Mouse (Mus musculus) embryo, embryonic 10 days (tissue): ENCODE measurements around the gene Trim17.

Source experiments
- DNase-seq: peaks from one replicate; pipeline ENCODE4 v3.0.0-alpha.2; 2015; ENCODE audit warnings: low spot score

The Trim17 gene

GRCm38 (mm10) chr11:58969027-58969426 lies 14.5 kb downstream of the Trim17 start:
- no peak for DNase-seq

- no peak for DNase-seq
Observed at GRCm38 (mm10) chr11:58969659-58970058, 15.2 kb downstream of the Trim17 start.

DNA sequence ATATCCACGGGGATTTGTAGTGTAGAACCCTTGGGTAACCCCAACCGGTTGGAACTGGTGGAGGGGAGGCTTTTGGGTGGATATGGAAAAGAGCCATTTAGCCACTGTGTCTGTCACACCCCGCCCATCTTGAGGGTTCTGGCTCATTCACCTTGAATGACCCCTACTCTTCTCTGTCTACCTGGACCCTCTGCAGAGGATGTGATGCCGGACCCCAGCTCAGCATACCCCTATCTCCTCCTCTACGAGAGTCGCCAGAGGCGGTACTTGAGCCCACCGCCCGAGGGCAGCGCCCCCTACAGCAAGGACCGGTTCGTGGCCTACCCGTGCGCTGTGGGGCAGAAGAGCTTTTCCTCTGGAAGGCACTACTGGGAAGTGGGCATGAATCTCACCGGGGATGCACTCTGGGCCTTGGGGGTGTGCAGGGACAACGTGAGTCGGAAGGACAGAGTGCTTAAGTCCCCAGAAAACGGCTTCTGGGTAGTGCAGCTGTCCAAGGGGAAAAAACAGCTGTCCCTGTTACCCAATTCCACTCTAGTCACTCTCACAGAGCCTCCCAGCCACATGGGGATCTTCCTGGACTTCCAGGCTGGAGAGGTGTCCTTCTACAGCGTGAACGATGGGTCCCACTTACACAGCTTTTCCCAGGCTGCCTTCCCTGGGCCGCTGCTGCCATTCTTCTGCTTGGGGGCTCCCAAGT lies 16.5 kb downstream of the Trim17 start:
- no peak for DNase-seq

DNA sequence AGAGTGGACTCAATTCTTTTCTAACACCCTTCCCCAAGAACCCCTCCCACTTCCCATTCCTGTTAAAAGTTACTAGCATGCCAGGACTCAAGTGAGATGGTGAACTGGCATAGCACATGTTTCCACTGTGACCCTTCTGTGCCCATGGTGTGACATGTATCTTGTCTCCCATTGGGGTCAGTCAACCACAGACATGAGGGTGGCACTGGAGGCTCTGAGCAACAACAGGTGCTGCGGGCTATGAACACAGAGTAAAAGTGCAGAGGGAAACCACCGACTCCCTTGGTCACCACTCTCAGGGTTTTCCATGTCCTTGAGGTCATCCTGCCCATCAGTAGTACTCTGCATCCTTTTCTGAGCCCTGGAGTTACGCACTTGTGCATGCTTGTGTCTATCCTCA lies 17.3 kb downstream of the Trim17 start:
- no peak for DNase-seq

- DNase-seq = no peak
Observed at GRCm38 (mm10) chr11:58974414-58974813, 19.9 kb downstream of the Trim17 start.

- DNase-seq = no peak
Observed at GRCm38 (mm10) chr11:58977150-58977549, 22.7 kb downstream of the Trim17 start.

- no peak for DNase-seq
Observed at GRCm38 (mm10) chr11:58977607-58978026, 23.1 kb downstream of the Trim17 start.

DNA sequence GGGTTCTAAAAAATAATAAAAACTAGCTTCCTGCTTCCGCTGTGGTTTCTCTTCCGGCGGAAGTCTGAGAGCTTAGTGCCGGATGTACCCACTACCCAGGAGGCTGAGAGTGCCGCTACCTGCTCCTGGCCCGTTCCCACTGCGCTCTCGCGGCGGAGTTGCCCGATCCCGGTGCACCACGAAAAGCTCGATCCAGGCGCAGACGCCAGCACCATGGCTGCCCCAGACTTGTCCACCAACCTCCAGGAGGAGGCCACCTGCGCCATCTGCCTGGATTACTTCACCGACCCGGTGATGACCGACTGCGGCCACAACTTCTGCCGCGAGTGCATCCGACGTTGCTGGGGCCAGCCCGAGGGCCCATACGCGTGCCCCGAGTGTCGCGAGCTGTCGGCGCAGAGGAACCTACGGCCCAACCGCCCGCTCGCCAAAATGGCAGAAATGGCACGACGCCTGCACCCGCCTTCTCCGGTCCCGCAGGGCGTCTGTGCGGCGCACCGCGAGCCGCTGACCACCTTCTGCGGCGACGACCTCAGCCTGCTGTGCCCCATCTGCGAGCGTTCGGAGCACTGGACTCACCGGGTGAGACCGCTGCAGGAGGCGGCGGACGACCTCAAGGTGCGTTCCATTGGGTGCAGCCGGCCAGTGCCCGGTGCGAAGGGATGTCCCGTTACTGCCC lies 23.7 kb downstream of the Trim17 start, which contains the start of gene Trim11:
Gene Trim11, plus strand, starts transcription at position 67 of the 679 bp plus-strand sequence.
- peak; percentile 85 for DNase-seq

DNA sequence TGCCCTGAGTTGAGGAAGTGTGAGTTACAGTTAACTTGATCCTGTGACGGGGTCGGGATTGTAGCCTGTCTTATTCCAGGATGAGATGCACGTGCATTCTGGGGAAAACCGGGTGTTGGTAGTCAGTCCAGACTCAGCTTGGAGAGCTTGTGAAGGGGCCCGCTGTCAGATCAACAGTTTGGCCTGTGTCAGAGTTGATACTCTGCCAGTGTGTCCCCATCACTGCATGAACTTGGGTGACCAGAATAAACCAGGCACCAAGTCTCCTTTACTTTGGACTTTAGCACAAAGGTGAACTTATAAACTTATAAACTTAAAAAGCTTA lies 24.2 kb downstream of the Trim17 start:
- no peak for DNase-seq

DNA sequence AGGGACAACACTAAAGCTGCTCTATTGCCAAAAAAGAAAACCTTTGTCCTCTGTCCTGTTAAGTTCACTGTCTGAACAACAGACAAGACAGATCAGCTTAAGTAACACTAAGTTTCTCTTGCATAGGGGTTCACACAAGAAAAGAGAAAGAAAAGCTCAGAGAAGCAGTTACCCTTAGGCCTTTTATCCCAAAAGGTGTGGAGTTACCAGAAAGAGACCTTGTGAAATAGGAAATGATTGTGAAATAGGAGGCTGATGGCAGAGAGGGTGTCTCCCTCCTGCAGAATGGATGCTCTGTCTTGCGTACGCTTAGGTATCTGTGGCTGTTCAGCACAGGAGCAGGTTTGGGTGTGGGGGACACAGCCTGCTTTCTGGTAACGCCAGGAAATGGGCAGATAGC lies 24.7 kb downstream of the Trim17 start:
- no peak for DNase-seq

DNA sequence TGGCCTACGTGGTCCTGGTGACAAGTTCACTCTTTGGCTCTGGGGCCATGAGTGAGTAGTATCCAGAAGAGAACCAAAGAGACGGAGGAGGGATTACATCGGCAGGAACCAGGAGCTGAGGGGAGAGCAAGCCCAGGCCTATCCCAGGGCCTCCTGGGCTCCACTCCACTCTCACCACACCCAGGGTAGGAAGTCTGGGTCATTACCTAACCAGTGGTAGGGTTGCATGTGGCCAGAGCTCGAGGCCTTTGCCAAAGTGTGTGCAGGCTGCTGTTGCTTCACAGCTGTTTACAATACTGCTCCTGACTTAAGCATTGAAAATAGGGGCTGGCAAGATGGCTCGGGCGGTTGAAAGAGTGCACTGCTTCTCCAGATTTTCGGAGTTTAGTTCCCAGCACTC lies 25.2 kb downstream of the Trim17 start:
- no peak for DNase-seq

DNA sequence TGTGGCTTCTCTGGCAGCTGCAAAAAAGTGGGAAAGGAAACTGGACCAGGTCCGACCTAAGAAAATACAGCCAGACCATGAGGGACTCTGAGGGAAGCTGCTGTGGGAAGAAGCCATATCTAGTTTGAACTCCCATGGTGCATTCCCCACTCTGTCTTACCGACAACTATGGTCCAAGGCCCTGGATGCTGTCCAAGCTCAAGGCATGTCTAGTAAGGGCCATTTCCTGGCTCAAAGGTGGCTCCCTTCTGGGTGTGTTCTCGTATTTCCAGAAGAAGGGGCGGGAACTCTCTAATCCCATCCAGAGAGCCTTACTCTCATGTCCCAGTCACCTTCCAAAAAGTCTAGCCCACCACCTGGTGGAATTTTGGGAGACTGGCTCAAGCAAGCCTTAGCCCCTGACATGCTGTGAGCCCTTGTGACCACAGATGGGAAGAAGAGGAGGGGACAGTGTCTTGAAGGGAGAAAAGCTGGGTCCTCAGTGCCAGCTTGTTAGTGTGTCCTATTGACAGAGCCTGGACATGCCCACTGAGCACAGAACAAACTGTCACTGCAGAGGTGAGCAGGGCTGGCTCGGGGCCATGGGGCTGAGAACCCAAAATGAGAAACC lies 26.0 kb downstream of the Trim17 start:
- no peak for DNase-seq

DNA sequence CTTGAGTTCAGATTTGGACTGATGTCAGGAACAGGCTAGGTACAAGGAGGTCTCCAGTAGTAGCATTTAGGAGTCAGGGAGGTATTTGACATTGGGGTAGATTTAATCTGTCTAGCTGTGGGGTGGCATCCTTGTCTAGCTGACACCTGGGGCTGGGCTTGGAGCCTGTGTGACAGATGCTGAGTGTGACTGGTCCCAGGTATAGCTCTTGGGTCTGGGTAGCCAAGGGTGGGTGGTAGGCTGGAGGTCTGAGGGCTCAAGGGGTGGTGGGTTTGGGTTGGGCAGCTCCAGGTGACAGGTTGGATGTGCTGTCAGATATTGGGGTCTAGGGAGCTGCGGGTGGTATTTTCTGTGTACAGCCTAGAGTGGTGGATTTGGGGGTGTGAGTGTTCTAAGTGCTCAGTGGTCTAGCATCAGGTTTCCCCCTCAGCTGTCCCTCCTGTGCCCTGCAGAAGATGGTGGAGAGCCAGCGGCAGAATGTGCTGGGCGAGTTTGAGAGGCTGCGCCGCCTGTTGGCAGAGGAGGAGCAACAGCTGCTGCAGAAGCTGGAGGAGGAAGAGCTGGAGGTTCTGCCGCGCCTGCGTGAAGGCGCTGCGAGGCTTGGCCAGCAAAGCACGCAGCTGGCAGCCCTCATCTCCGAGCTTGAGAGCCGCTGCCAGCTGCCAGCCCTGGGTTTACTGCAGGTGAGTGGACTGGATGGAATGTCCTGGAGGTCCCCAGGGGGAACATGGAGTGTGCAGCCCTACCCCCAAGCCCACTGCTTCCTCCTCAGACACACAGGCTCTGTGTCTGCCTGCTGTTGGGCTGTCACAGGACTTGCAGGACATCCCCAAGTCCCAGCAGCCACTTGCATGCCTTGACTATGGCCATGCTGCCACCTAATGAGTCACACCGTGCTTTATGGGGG lies 27.3 kb downstream of the Trim17 start:
- peak; percentile 52 for DNase-seq

- no peak for DNase-seq
Observed at GRCm38 (mm10) chr11:58982471-58983097, 28.1 kb downstream of the Trim17 start.

GRCm38 (mm10) chr11:58983691-58984341 lies 29.3 kb downstream of the Trim17 start:
- DNase-seq = no peak

DNA sequence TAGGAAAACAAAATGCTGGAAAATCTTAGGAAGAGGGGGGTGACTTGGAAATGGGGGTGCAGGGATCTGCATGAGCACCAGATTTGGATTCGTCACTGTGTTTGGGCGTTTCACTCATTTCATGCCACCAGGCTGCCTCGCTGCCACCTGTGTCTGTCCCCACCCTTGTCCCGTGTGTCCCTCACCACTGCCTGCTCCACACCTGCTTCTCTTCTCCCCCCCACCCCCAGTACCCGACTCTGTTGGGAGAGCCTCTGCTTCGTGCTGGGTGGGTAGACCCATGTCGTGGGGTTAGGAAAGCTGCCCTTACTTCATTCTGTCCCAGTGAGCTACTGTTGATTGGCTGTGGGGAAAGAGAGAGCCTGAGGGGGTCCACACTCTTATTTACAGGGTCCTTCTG lies 30.2 kb downstream of the Trim17 start:
- no peak for DNase-seq

GRCm38 (mm10) chr11:58985299-58985917 lies 30.9 kb downstream of the Trim17 start:
- DNase-seq = no peak

DNA sequence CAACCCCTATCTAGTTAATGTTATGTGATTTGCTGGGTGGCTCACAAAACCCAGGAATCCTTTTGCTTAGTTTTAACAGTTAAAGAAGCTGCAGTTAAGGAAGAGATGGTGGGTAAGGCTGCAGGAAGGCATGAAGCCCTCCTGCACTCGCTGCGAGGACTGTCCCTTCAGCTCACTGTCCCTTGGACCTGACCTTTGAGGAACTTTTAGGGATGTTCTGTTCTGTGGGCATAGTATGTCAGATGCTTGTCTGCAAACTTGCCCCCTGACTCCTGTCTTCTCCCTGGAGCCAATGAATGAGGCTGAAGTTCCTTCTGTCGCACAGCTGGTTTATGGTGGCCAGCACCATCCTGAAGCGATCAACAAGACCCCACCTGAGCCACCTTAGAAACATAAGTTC lies 34.7 kb downstream of the Trim17 start:
- no peak for DNase-seq

GRCm38 (mm10) chr11:58990141-58990540 lies 35.7 kb downstream of the Trim17 start:
- DNase-seq = no peak

DNA sequence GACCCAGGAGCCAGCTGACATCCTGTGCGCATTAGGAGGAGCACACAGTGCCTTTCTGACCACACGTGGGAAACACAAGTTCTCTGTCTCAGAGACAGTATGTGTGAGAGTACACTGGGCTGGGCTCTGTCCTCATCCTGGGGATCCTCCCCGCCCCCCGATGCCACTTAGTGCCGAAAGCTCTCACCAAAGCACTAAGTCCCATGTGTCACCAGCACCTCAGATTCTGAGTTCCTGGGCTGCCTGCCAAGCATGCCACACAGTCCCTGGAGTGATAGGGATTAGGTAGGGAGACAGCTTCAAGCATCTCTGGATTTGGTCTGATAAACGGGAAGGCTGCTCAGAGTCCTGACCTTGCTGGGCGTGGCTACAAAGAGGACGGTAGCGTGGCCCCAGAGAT lies 36.3 kb downstream of the Trim17 start:
- no peak for DNase-seq

DNA sequence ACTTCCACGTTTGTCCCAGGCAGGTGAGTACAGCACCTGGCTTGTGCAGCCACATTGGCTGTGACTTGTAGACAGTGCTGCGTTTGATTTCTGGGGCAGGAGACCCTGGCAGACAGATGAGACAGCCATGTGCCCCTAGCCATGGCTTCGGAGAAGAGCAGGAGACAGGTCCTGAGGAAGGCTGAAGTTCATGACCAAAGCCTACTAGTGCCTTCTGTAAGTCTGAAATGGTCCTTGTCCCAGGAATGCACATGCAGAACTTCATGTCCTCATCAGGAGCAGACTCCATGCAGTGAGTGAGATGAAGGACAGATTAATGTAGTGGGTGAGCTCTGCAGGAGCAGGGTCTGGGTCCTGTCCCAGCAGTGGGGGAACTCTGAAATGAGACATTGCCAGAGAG lies 37.4 kb downstream of the Trim17 start:
- DNase-seq = no peak
